Mouse (Mus musculus) splenic B cell, adult 2 months (primary cell): ENCODE results near the gene Tuba8.
A peak's percentile ranks its signal among the peaks of the same experiment; 100 is the strongest.

Source experiments
- DNase-seq: peaks from one replicate; pipeline ENCODE4 v3.0.0-alpha.2; 2011; ENCODE audit warnings: low read depth, low spot score
- H3K27me3 ChIP-seq: 2 replicates; pipeline ENCODE4 v1.6.1; 2012; ENCODE audit warnings: mild to moderate bottlenecking, low read length, moderate library complexity, mixed read lengths; ENCODE audit not compliant: control insufficient read depth, poor library complexity, insufficient read depth, severe bottlenecking
- H3K36me3 ChIP-seq: 2 replicates; pipeline ENCODE4 v1.6.1; 2012; ENCODE audit warnings: mild to moderate bottlenecking, low read length, moderate library complexity, mixed read lengths; ENCODE audit not compliant: control insufficient read depth, poor library complexity, insufficient read depth, severe bottlenecking

The Tuba8 gene

DNA sequence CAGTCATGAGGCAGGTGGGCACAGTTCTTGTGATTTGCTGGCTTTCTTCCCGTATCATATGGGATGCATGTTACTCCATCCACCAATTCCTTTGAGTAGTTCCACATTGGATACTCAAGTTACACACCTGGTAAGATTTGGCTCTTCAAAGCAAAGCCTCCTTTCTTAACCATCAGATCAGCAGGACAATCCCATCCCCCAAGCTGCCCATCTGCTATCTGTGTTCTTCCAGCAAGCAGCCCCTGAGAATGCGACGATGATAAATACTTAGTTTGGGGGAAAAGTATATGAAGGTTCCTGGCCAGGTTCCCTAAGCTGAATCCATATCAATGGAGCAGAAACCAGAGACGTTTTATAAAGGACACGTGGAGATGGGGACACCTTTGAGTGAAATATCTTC, 3.7 kb downstream of the Tuba8 start:
- Histone ChIP-seq H3K27me3 (no peaks in the 10 kb centered on the region), H3K36me3 (no peaks in the 10 kb centered on the region)
- no peak for DNase-seq

DNA sequence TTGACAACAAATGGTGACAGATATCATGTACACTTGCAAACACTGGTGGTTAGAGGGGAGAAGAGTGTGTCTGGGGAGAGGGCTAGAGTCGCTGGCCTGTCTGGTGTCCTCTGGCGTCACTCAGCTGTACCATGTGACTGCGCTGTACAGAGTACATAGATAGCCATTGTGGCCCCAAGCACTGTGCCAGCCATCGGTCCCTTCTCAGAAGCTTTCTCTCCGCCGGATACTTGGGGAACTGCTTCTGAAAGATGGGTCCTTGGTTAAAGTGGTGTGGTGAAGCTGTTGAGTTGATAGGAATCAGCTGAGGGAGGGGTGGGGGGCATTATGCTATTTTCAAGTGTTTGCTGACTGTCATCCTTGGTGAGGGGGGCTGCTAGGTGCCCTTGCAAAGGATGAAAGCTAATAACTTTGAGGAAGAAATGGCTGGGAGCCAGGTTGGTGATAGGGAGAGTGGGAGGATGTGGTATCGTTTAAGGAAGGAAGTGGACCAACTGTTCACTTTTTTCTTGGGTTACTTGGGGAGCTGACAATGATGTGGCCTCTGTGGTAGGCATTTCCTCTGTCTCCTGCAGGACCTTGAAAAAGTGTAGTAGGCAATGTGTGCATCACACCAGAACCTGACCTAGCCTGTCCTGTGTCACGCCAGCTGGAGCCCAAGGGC, 4.3 kb downstream of the Tuba8 start:
- no peaks in the 10 kb centered on the region for H3K36me3 ChIP-seq
- no peaks in the 10 kb centered on the region for H3K27me3 ChIP-seq
- DNase-seq = no peak

DNA sequence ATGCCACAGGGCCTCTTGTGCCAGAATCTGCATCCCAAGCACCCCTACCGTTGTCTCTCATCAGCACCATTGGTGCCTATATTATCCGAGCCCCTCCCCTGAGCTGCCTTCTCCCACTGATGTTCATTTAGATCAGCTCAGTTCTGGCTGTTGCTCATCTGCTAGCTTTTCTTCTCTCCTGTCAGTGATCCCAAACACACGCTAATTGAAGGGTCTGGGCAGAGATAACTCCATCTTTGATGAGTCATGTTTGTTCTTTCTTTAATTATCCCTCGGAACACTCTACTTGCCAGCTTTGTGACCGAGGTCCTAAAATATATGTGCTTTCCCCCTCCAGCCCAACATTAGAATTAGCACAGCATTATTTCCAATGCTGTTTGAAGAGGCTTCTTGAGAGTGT, 4.8 kb downstream of the Tuba8 start:
- DNase-seq = no peak
- Histone ChIP-seq H3K27me3 (no peaks in the 10 kb centered on the region), H3K36me3 (no peaks in the 10 kb centered on the region)

GRCm38 (mm10) chr6:121215896-121216295, 5.4 kb downstream of the Tuba8 start:
- no peak for DNase-seq
- Histone ChIP-seq H3K36me3 (no peaks in the 10 kb centered on the region), H3K27me3 (no peaks in the 10 kb centered on the region)

GRCm38 (mm10) chr6:121216589-121217255, 6.2 kb downstream of the Tuba8 start:
- H3K27me3 ChIP-seq = no peaks in the 10 kb centered on the region
- DNase-seq = no peak
- no peaks in the 10 kb centered on the region for H3K36me3 ChIP-seq

DNA sequence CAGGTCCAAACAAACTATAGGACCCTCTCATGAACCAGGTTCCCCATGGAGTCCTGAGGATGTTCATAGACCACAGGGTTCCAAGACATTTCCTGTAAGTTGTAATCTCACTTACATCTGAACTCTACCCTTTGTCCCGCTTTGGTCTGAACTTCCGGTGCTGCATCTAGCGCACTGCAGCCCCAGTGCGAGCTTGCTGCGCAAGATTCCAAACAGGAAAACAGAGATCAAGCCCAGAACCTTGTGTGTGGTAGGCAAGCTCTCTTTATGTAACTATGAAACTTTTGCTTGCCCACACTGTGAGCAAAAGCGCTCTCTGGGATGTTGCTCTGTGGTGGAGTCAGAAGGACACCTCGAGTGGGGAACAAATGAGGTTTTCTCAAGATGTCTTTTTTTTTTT, 7.5 kb downstream of the Tuba8 start:
- H3K36me3 ChIP-seq = no peaks in the 10 kb centered on the region
- no peaks in the 10 kb centered on the region for H3K27me3 ChIP-seq
- no peak for DNase-seq

DNA sequence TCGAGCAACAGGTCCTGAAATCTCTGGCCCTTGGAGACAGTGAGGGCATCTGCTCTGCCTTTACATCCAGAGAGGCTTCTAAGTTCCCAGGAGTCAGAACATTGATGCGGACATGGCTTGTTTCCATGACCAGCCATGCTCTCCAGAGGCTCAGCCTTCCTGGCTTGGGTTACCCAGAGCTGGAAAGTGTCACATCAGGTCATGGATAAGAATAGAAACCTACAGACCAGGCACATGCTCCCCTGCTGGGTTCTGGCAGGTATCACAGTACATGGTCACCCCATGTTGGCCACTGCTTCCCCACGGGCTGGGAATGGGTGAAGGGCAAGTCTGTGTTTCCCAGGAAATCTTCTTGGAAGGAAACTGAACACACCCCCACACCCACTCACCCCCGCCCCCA, 8.9 kb downstream of the Tuba8 start:
- Histone ChIP-seq H3K27me3 (no peaks in the 10 kb centered on the region), H3K36me3 (no peaks in the 10 kb centered on the region)
- DNase-seq = no peak

DNA sequence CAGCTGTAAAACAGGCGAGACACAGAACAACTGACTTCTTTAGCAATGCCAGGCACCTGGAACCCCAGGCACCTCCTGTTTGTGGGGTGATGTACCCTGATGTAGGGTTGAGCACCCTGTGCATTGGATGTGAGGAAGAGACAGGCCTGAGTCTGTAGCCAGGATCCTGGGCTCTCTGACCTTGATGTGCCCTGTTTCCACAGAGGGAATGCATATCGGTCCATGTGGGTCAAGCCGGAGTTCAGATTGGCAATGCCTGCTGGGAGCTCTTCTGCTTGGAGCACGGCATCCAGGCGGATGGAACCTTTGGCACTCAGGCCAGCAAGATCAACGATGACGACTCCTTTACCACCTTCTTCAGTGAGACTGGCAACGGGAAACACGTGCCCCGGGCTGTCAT, 9.7 kb downstream of the Tuba8 start:
- Histone ChIP-seq H3K27me3 (no peaks in the 10 kb centered on the region), H3K36me3 (no peaks in the 10 kb centered on the region)
- DNase-seq = no peak

- Histone ChIP-seq H3K27me3 (no peaks in the 10 kb centered on the region), H3K36me3 (no peaks in the 10 kb centered on the region)
- no peak for DNase-seq
Observed at GRCm38 (mm10) chr6:121221876-121222597, 11.5 kb downstream of the Tuba8 start.

DNA sequence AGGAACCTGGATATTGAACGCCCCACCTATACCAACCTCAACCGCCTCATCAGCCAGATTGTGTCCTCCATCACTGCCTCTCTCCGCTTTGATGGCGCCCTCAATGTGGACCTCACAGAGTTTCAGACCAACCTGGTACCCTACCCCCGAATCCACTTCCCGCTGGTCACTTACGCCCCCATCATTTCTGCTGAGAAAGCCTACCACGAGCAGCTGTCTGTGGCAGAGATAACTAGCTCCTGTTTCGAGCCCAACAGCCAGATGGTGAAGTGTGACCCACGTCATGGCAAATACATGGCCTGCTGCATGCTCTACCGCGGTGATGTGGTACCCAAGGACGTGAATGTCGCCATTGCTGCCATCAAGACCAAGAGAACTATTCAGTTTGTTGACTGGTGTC, 12.5 kb downstream of the Tuba8 start:
- H3K27me3 ChIP-seq = no peaks in the 10 kb centered on the region
- no peaks in the 10 kb centered on the region for H3K36me3 ChIP-seq
- no peak for DNase-seq

DNA sequence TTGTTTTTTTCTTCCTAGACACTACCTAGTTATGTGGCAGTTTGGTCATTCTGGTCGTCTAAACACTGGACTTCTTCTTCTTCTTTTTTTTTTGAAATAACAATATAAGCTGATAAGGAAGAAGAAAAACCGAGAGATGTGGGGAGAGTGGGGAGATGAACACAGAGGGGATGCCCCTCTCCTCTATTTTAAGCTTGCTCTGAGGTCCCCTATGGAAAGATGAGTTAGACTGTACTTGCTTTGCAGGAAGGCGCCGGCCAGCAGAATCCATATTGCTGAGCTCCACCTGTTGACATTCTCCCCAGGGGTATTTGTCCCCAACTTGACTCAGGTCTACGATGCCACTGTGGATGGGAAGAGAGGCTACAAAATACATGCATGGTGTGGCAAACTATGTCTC, 13.6 kb downstream of the Tuba8 start:
- no peak for DNase-seq
- Histone ChIP-seq H3K27me3 (no peaks in the 10 kb centered on the region), H3K36me3 (no peaks in the 10 kb centered on the region)

GRCm38 (mm10) chr6:121224993-121225392, 14.5 kb downstream of the Tuba8 start:
- DNase-seq = no peak
- H3K27me3 ChIP-seq = no peaks in the 10 kb centered on the region
- H3K36me3 ChIP-seq = no peaks in the 10 kb centered on the region

GRCm38 (mm10) chr6:121226043-121226442, 15.5 kb downstream of the Tuba8 start:
- DNase-seq = peak; percentile 21
- Histone ChIP-seq H3K27me3 (no peaks in the 10 kb centered on the region), H3K36me3 (no peaks in the 10 kb centered on the region)

- peak; percentile 24 for DNase-seq
- Histone ChIP-seq H3K36me3 (no peaks in the 10 kb centered on the region), H3K27me3 (no peaks in the 10 kb centered on the region)
Observed at GRCm38 (mm10) chr6:121226744-121227143, 16.2 kb downstream of the Tuba8 start.

DNA sequence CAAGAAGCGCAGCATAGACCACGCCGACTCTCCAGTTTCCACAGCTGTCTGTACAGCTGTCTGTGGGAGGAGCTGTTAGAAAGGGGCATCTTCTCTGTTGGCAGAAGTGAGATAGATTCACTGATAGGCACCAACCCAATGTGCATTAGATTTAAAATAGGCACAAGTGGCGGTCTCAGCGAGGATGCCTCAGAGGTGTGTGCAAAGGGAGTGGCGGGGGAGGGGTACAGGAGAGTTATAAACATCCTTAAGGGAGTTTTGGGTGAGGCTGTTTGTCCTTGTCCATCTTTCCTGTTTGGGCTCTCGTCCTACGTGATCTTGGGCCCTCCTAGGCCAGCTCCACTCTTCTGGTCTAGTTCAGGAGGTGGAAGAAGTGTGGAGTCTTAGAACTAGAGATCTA, 17.9 kb downstream of the Tuba8 start:
- Histone ChIP-seq H3K36me3 (no peaks in the 10 kb centered on the region), H3K27me3 (no peaks in the 10 kb centered on the region)
- DNase-seq = no peak
